Mouse (Mus musculus) right cerebral cortex, postnatal 25 days (tissue): Measurements from ENCODE around the gene Ehd4.
A peak's percentile ranks its signal among the peaks of the same experiment; 100 is the strongest.

Experiments
- DNase-seq: peaks from one replicate; pipeline ENCODE4 v3.0.0; 2022

The Ehd4 gene

DNA sequence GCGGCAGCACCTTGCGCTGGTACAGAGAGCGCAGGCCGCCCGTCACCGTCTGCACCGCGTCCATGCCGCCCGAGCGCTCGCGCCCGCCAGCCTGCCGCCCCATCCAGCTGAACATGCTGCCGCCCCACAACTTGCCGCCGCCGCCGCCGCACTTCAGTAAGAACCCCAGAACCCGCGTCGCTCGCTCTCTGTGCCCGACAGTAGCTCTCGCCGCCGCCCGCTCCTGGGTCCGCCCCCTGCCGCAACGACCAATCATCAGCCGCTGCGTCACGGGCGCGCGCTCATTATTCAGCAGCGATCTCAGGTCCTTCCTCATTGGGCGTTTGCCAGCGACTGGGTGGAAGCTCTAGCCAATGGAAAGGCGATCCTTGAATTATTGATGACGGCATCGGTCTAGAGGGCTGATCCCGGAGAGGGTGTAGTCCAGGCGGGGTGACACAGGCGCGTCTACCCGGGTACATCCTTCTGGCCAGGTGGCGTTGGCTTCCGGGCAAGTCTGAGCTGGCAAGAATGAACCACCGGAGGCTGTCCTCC, at the start of gene Ehd4:
TSS of gene Ehd4 (minus strand) at position 246 of the 534 bp plus-strand sequence.
- DNase-seq: peak; percentile 98

DNA sequence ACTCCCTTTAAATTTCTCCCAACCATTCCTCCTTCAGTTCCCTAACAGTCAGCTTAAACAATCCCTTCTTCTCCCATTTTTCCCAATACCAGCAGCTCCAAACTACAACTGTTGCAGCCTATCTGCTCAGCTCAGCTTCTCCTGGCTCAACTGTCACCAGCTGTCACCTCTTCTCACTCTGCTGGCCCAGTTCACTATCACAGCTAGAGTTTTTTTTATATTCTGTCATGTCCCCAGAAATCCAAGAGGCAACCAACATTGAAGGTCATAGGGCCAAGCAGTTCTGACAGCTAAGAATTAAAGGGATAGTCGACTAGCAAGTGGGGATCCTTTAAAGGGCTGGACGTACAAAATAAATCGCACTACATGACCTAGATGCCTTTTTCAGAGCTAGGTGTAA, 49.3 kb upstream of the Ehd4 start:
- no peak for DNase-seq

DNA sequence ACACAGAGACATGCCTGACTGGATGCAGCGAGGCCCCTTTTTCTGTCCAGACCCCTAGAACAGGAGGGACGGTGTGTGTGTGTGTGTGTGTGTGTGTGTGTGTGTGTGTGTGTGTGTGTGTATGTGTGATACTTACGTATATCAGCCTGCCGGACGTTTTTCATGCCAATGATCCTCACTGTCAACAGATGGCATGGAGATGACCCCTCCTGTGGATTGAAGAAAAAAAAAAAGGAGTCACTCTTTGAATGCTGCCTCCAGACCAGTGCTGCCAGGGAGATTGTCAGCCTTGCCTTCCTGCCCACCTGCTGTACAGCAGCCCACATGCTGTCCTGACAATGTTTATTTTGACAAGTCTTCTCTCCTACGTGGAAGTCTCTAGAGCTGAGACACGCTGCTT, 45.7 kb upstream of the Ehd4 start:
- DNase-seq: no peak

DNA sequence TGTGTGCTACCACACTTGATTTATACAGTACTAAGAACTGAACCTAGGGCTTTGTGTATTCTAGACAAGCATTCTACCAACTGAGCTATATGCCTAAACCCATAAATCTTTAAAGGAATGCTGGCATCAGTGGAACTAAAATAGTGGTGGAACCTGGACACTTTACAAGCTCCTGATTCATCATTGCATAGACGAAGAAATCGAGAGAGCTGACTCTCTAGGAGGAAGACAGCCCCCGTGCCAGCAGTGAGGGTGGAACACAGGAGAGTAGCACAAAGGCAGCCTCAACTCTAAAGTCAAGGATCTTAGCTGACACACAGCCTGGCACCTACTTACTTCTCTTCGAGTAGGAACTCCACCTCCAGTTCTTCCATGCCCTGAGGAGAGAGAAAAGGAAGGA, 33.8 kb upstream of the Ehd4 start:
- no peak for DNase-seq

DNA sequence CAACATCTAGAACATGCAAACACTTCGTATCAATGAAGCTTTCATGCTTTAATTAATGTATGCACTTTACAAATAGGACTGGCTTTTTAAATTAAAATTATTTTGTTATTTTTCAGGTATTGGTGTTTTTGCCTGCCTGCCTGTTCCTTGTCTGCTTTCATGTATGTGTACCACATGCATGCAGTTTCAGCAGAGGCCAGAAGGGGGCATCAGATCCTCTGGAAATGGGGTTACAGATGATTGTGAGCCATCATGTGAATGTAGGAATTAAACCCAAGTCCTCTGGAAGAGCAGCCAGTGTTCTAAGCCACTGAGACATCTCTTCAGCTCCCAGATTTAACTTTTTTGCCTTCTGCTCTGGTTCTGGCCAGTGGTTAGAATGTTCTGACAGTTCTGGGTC, 33.2 kb upstream of the Ehd4 start:
- DNase-seq: no peak

DNA sequence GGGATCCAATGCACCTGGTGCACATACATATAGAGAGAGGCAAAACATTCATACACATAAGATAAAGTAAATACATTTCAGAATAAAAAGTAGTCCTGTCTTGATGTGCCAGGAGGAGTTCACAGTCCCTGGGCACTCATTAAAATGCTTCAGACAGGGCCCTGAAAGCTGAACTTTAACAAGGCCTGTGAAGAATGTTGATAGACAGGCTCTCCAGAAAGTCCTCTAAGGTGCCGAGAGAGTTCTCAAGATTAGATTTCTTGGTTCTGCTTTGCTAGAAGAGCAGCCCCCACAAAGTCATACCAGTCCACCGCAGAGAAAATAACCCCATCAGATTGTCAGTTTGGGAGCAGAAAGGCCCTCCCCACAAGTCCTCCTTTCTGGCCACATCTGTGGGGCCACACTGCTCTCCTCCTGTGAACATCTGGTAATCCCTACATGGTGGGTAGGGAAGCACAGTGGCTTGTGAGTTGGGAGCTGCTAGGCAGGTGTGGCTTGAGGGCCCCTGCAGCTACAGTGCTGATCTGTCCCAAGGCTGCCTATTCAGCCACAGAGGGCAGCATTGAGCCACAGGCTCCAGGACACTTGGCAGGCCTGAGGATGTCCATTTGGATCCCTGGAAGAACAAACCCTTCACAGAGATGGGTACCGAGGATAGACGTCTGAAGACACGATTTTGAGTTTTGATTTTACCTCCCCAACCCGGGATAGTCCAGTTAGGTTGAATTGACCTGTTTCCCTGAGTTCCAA, 31.3 kb upstream of the Ehd4 start:
- DNase-seq: no peak

DNA sequence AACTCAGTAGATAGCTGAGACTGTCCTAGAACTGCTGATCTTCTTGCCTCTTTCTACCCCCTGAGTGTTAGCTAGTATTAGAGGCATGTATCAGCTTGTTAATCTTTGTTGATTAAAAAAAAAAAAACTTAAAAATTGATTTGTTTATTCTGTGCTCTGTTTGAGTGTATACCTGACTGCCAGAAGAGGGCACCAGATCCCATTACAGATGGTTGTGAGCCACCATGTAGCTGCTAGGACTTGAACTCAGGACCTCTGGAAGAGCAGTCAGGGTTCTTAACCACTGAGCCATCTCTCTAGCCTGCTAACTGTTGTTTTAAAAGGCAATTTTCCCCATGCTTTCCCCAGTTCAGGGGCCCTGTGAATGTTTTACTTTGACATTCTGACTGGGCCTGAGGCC, 24.5 kb upstream of the Ehd4 start:
- no peak for DNase-seq

DNA sequence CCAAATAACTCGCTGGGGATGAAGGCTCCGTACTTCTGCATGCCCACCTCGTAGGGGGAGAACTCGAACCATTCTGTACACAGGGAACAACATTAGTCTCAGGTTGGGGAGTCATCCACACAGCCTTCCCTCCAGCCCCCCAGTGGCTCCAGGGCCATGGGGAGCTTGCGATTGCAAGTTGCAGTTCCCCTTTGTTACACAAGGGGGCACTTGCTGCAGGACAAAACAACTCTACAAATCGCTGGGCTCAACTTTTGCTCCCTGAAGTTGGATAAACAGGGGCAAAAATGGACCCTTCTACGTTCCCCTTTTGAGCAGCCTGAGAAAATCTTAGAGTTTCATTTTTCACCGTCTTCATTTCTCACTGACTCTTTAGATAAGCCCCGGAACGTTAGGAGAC, 19.3 kb upstream of the Ehd4 start:
- peak; percentile 24 for DNase-seq

DNA sequence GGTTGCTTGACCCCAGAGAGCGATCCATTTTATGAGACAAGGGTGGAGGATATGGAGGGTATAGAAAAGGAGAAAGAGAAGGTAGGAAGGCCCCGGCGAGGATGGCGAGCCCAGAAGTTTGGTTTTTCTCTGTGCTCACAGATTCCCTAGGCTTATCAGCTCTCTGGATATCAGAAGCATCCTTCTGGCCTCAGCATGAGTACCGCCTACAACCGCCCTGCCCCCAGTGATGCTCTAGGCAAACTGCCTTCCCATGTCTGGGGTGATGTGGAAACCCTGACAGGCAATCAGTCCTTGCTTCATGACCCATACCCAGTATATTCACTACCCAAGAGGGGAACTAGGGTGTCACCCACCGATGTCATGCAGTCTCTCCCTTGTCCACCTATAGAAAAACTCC, 17.0 kb upstream of the Ehd4 start:
- no peak for DNase-seq

DNA sequence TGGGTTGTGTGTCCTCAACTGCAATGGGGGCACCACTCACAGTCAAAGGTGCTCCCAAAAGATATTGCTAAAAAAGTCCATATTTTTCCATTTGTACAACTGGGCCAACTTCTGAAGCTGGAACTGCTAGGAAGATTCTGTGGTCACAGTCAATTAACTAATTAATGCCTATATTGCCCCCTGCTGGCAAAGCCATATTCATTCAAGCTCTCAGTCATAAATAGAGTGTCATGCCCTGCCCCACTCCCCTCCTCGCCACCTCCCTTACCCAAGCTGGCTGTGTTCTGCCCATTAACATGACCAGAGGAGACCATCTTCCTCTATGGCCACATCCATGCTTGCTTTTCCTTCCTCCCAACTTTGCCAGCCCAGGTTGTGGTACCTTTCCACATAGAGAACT, 16.3 kb upstream of the Ehd4 start:
- DNase-seq: no peak

DNA sequence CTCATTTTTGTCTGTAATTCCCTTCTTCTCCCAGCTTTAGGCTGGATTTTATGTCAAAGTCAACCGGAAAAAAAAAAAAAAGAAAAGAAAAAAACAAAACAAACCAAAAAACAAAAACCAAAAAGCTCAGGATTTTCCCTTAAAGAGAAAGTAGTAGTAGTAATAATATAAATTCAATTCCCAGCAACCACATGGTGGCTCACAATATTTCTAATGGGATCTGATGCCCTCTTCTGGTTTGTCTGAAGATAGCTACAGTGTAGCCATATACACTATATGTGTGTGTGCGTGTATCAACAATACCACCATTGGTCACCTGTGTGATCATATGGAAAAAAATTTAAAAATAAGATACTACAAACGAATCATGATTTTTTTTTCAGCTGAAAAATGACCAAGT, 15.0 kb upstream of the Ehd4 start:
- DNase-seq: no peak

DNA sequence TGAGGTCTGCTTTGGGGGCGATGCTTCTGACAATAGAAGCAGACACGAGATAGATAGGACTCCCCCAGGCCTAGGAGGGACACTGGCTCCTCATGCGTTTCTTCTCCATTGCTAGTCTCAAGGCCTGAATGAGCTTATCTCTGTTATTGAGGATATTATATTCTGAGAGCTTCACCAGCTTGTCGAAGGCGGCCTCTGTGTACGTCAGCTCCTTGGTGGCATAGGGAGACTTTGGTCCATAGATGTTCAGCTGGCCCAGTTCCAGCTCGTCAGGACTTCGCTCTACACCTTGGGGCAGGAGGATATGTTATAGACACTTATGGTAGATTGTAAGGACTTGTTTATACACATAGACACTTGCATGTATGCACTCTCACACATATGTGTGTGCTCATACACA, 13.4 kb upstream of the Ehd4 start:
- DNase-seq: no peak

DNA sequence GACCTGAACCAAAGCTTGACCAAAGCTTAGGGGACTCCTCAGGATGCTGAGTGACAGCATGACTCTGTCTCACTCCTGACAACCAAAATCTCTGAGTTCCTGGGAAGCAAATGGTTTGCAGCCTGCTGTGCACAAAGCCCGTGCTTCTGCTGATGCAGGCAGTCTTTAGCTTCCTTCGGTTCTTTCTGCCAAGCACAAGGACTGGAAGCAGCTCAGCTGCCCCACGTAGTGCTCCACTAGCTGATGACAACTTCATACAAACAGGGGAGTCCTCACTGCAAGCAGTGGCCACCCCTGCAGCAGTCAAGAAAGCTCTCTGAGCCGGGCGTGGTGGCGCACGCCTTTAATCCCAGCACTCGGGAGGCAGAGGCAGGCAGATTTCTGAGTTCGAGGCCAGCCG, 11.1 kb upstream of the Ehd4 start:
- DNase-seq: no peak

DNA sequence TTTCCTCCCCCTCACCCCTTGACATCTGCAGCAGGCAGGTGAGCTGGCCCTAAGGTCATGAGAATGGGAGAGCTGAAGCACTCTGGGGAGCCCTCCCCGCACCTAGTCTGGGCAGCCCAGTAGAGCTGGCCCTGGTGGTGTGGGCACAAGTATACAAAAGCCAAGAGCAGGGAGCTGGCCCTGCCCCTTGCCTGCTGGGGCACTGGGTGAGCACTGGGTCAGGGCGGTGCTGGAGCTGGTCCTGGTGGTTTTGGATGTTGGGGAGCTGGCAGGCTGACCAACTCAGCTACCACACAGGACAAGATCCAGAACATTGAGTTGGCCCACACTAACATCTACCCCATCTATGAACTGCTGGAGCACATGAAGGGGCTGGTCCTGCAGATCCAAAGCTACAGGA, 5.0 kb upstream of the Ehd4 start:
- no peak for DNase-seq

DNA sequence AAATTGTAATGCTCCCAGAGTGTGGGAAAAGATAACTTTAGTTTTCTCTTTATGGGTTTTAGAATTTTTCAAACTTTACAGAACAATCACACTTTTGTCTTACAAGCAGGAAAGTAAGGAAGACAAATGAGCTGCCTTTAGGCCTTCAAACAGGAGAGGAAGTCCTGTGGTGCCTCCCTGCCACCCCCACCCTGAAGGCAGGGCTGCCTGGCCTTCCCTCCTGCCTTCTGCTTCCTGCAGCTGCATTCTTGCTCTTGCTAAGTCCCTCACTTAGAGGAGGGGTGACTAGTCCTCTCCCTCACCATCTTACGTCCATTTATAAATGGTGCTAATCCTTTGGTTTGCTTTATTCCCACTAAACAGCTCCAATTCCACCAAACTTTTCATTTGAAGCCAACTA, 4.4 kb upstream of the Ehd4 start:
- DNase-seq: no peak

DNA sequence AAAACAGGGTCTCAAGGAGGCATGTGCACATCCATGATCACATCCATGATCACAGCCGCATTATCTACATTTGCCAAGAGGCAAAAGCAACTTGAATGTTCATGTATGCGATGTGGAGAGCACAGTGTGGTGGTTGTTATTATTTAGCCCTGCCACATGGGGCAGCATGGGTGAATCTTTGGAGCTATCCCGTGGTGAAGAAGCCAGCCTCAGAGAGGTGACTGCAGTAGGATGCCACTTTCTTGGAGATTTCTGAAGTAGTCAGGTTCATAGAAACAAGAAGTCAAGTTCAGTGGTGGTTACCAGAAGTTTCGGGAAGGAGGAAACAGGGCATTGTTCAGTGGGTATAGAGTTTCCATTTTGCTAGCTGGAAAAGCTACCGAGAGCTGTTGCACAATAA, 3.6 kb upstream of the Ehd4 start:
- DNase-seq: no peak

DNA sequence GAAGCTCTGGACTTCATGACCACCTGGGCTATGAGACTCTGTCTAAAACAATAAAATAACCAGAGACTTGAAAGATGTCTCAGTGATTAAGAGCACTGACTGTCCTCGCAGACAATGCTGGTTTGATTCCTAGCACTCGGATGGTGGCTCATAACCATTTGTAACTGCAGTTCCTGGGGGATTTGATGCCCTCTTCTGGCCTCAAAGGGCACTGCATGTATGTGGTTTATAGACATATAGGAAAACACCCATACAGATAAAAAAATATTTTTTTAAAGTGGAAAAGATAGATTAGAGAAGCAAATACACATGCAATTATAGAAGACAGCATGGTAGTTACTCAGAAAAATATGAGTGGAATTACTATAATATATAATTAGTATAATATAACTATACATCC, 3.2 kb upstream of the Ehd4 start:
- DNase-seq: no peak

DNA sequence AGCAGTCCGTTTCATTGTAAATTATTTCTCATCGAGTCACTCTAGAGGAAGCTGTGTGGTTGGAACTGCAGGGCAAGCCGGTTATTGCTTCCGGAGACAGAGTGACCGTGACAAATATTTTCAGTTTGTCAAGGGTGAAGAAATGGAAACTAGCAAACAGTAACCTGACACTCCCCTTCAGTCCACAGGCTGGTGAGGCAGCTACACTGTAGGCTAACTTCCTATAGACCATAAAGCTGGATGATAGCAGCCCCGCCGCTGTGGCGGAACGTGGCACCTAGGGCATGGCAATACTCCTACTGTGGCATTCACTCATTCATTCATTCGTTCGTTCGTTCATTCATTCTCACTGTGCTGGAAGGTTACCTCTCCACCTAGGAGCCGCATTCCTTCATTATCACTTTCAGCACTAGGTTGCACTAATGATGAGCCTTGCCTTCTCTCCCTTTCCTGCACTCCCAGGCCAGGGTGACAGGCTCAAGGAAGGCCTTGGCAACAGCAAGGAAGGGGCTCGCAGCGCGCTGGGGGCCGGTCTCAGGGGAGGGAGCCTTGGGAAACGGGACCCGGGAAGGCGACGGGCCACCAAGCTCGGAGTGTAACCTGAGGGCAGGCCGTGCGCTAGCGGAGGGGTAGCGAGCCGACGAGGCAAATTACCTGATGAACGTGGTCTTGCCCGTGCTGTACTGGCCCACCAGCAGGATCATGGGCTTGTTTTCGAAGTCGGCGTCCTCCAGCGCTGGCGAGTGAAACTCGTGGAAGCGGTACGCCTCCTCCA, 633 bp downstream of the Ehd4 start:
- no peak for DNase-seq

DNA sequence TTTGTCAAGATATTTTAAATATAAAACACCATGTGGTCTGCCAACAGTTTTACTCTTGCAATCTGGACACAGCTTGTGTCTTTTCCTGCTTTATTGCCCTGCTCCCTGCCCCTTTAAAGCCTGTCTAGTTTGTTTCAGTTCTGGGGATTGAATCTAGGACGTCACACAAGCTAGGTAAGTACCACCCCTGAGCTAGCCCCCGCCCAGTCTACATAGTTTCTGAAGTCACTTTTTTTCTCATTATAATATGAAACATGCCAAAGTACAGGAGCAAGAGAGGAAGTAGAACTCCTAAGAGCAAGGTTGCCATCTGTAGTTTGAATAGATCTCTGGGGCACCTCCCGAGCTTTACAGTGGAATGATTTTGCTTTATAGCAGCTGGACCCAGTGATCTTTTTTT, 3.8 kb downstream of the Ehd4 start:
- DNase-seq: no peak

DNA sequence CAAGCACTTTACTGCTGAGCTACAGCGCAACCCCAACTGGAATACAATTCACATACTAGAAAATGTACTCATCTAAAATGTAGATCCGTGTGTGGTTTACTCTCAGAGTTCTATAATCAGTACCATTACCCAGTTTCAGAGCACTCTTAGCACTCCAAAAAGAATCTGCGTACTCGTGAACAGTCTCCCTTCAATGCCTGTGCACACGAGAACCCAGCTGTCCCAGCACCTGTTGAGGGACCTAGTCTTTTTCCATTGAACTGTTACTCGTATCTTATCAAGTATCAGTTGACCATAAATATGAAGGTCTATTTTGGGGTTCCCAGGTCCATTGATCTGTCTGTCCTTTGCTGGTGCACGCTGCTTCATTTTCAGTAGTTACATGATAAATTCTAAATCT, 4.8 kb downstream of the Ehd4 start:
- DNase-seq: no peak

DNA sequence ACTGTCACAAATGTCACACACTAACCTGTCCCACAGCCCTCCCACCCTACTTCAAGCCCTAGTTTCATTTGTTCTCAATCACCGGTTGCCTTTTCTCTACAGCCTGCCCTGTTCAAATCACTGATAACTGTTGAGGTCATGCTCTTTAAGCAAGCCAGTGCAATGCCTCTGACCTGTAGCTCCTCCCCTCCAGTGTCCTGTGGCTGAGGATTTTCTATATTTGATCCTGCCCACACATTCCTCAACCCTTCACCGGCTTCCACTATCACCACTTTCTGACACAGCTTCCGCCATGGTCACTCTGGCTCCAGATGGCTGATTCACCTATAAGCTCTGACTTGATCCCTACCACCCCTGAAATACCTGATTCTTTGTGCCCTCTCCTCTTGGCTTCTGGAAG, 6.4 kb downstream of the Ehd4 start:
- DNase-seq: no peak

DNA sequence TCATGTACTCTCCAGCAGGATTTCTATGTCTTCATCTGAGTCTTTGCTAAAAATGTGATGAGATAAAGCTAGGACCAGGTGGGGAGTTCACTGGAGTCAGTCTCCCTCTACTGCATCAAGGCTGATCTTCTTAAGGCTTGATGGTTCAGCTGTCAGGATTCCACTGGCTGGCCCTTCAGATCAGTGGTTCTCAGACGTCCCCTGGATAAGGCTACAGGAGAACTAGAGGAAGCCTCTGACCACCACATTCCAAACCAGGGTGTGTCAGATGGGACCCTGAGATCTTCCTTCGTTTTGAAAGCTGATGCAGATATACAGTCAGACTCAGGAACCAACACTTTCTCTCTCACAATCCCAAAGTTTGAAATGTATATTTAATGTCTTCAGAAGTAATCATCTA, 7.0 kb downstream of the Ehd4 start:
- DNase-seq: no peak

DNA sequence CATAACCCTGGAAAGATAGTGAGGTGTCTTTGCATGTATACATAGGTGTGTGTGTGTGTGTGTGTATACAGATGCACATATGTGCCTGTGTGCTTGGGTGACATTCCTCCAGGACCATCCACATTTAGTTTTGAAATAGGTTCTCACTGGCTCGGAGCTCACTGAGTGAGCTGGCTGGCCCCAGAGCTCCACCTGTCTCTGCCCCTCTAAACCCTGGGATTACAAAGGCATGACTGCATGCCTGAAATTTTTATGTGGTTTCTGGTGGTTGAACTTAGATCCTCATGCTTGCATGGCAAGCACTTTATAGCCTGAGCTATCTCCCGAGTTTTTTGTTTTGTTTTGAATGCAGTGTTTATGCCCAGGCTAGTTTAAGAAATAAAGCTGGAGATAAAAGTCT, 7.9 kb downstream of the Ehd4 start:
- no peak for DNase-seq

DNA sequence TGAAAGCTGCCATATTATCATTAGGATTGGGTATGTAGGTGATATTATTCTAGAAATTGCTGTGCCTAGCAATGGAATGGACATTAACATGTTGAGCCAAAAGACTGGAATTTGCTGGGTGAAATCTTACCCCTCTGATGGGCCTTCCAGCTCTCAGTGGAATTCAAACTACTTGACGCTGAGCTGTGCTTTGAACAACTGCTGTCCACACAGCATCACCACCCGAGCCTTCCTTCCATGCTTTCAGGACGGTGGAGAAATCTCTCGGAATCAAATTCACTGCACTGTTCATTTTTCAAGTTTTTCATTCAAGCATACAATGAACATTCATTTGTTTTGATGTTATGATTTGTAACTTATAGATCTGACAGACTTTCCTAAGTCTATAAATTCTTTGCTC, 10.0 kb downstream of the Ehd4 start:
- DNase-seq: no peak

DNA sequence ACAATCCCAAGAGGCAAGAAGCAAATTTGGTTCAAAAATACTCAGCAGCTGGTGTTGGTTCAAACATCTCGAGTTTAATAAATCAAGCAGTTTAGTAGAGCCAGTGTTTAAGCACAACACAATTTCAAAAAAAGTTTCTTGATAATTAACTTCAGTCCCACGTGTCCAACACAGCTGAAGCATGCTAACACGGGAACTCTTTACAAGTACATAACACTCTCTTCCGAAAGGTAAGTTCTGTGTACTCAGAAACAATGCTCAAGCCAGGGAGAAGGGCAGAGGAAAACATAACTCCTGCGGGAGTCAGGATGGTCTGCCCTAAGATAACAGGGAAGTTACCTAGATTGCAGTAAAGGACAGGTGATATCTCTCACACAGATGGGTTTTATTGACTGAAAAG, 12.1 kb downstream of the Ehd4 start:
- no peak for DNase-seq
